Mouse (Mus musculus): ENCODE measurements at regions not wholly inside any gene's neighbourhood (a gene's known extent, or its start where the extent isn't known, plus 50 kb on each side); places are given as distances from the start of the nearest gene placed in this dataset.
"Not testable (repeated sequence)": the region's sequence is repeated elsewhere in the genome, so short reads cannot be mapped to it uniquely, and the experiment has no call there.

- DNase-seq (ENCODE audit: inconsistent ontology term) = no peak
These were observed 639.5 kb downstream of the Rwdd3 start for GRCm38 (mm10) chr3:120531880-120532580.

- peak; percentile 24 for DNase-seq (ENCODE audit: inconsistent ontology term)
These were observed 659.8 kb downstream of the Rwdd3 start for GRCm38 (mm10) chr3:120511651-120512050.

GRCm38 (mm10) chr3:120498937-120499336, 672.6 kb downstream of the Rwdd3 start:
- no peak for DNase-seq (ENCODE audit: inconsistent ontology term)

- DNase-seq (ENCODE audit: inconsistent ontology term) = peak; percentile 36
These were observed 693.6 kb downstream of the Rwdd3 start for GRCm38 (mm10) chr3:120477934-120478333.

- DNase-seq (ENCODE audit: inconsistent ontology term) = no peak
These were observed 693.0 kb upstream of the Ptbp2 start for GRCm38 (mm10) chr3:120477232-120477631.

- DNase-seq (ENCODE audit: inconsistent ontology term) = peak; percentile 84
These were observed 689.4 kb upstream of the Ptbp2 start for GRCm38 (mm10) chr3:120473645-120474038.

- peak; percentile 83 for DNase-seq (ENCODE audit: inconsistent ontology term)
These were observed 688.7 kb upstream of the Ptbp2 start for GRCm38 (mm10) chr3:120472687-120473644.

- peak; percentile 10 for DNase-seq (ENCODE audit: inconsistent ontology term)
These were observed 687.7 kb upstream of the Ptbp2 start for GRCm38 (mm10) chr3:120471878-120472444.

GRCm38 (mm10) chr3:120468887-120469286, 684.6 kb upstream of the Ptbp2 start:
- DNase-seq (ENCODE audit: inconsistent ontology term) = no peak

- DNase-seq (ENCODE audit: inconsistent ontology term) = peak; percentile 66
These were observed 676.5 kb upstream of the Ptbp2 start for GRCm38 (mm10) chr3:120460717-120461116.

GRCm38 (mm10) chr3:120457912-120458311, 673.6 kb upstream of the Ptbp2 start:
- DNase-seq (ENCODE audit: inconsistent ontology term) = no peak

GRCm38 (mm10) chr3:120441127-120441526, 656.9 kb upstream of the Ptbp2 start:
- DNase-seq (ENCODE audit: inconsistent ontology term) = no peak

GRCm38 (mm10) chr3:120430285-120430684, 646.0 kb upstream of the Ptbp2 start:
- DNase-seq (ENCODE audit: inconsistent ontology term) = no peak

- DNase-seq (ENCODE audit: inconsistent ontology term) = no peak
These were observed 632.4 kb upstream of the Ptbp2 start for GRCm38 (mm10) chr3:120416634-120417033.

- no peak for DNase-seq (ENCODE audit: inconsistent ontology term)
These were observed 591.5 kb upstream of the Ptbp2 start for GRCm38 (mm10) chr3:120375688-120376289.

GRCm38 (mm10) chr3:120342747-120343377, 558.6 kb upstream of the Ptbp2 start:
- no peak for DNase-seq (ENCODE audit: inconsistent ontology term)

- no peak for DNase-seq (ENCODE audit: inconsistent ontology term)
These were observed 557.6 kb upstream of the Ptbp2 start for GRCm38 (mm10) chr3:120341882-120342281.

- DNase-seq (ENCODE audit: inconsistent ontology term) = no peak
These were observed 551.7 kb upstream of the Ptbp2 start for GRCm38 (mm10) chr3:120335843-120336585.

- DNase-seq (ENCODE audit: inconsistent ontology term) = not testable (repeated sequence)
These were observed 522.8 kb upstream of the Ptbp2 start for GRCm38 (mm10) chr3:120307042-120307441.

GRCm38 (mm10) chr3:120305608-120306007, 521.3 kb upstream of the Ptbp2 start:
- DNase-seq (ENCODE audit: inconsistent ontology term) = no peak
